Mouse (Mus musculus) spleen, postnatal 10 days (tissue): ENCODE measurements around the gene Gm9117.
"Not testable (repeated sequence)": the region's sequence is repeated elsewhere in the genome, so short reads cannot be mapped to it uniquely, and the experiment has no call there.

Experiments used
- DNase-seq, 2 experiments: peaks; one replicate each; pipeline ENCODE4 v3.0.0; 2021 to 2022; ENCODE audit warnings: low spot score in 2 of 2

Gene Gm9117

DNA sequence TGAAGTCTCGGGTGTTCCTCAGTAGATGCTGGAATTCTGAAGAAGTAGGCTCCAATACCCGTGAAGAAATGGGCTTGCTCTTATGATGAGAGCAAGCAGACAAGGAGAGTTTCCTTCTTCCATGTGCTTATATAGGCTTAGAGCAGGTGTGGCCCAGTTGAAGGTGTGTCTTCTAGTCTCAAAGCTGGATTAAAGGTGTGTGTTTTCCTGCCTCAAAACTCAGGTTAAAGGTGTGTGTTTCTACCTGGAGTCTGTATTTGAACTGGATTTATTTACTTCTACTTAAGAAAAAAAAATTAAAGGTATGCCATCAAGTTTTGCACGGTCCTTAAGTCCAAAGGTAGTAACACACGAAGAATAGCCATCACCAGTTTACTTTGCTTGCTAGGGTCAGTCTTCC, at the start of gene Gm9117:
Gene Gm9117, minus strand, starts transcription at position 101 of the 400 bp plus-strand sequence.
- DNase-seq = not testable (repeated sequence)

DNA sequence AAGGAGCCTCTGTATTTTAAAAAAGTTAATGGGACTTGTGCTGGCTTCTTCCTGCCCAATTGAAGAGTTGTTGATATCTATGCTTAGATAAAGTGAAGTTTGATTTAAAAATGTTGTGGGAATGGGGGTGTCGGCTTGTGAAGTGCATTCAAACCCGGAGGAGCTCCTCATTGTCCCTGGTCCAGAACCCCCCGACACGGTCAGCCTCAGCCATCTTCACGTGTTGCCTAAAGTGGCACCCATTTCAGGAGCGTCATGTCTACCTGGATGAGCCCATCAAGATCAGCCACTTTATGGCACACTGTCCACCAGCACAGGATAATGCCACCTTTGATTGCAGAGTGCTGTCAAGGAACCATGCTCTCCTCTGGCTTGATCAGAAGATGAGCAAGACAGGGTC, 25.6 kb upstream of the Gm9117 start:
- DNase-seq = not testable (repeated sequence)

DNA sequence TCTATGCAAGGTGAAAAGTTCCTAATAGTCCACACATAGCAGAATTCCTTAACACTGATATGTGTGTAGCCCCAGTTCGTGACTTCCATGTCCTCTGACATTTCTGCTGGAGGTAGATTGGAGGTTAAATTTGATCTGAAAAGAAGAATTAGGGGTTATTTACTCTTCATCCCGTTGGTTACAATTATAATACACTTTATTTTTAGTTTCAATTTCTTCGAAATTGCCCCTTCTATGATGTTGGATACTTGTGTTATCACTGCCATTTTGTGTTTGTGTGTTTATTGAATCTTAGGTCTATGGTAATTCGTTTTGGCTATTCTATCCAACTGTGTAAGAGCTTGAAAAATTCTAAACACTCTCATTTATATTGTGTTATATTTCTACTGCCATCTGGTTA, 17.9 kb upstream of the Gm9117 start, which contains the start of gene Tdpoz5:
Gene Tdpoz5, minus strand, starts transcription at position 101 of the 400 bp plus-strand sequence.
- DNase-seq = not testable (repeated sequence)

DNA sequence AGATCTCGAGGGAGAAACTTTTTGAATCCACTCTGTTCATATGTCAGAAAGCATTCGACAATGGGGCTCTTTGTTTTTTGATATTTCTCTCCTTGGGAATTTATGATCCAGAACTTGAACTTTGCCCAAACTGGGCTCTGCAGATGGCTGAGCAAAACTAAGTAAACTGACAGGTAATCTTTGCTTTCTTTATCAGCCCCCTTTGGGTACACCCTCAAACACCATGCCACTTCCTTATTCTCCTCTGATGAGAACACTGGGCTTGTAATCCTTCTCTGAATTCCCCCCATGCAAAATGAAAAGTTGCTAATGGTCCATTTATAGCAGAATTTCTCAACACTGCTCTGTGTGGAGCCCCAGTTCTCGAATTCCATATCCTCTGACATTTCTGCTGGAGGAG, 5.0 kb downstream of the Gm9117 start:
- not testable (repeated sequence) for DNase-seq
